Mouse (Mus musculus) adrenal gland, postnatal 25 days (tissue): ENCODE measurements around the gene Togaram1. TPM values are rescaled to one million over a fixed set of nuclear protein-coding genes. Genes with fewer than 3 reads are reported as not detected.

Source experiments
- DNase-seq: peaks from one replicate; pipeline ENCODE4 v3.0.0; 2021; ENCODE audit warnings: mixed read lengths
- total RNA-seq: library from RNA; stranded (reverse); gene quantifications from 2 replicates; pipeline ENCODE4 v1.2.3, GENCODE M21; 2021

Gene Togaram1
- total RNA-seq, 1 experiment from 2014 or later: 36.8 TPM

- no peak for DNase-seq
Observed at GRCm38 (mm10) chr12:65048799-65049198, 83.2 kb downstream of the Togaram1 start.

GRCm38 (mm10) chr12:65058203-65058602 lies 92.6 kb downstream of the Togaram1 start:
- no peak for DNase-seq

DNA sequence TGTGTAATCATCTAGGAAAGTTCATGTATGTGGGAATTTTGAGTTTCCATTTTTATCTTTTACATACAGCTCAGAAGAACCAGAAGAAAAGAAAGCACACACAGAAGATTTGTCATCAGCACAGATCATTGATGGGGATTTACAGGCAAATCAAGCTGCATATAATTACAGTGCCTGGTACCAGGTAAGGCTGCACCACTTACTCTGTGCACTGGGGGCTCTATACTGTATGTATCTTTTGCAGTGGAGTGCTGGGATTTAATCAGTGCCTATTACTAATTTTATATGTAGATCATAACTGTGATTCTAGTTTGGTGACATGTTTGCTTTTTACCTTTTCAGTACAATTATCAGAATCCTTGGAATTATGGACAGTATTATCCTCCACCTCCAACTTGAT lies 95.5 kb downstream of the Togaram1 start:
- DNase-seq: no peak

- no peak for DNase-seq
Observed at GRCm38 (mm10) chr12:65065241-65065640, 99.6 kb downstream of the Togaram1 start.

DNA sequence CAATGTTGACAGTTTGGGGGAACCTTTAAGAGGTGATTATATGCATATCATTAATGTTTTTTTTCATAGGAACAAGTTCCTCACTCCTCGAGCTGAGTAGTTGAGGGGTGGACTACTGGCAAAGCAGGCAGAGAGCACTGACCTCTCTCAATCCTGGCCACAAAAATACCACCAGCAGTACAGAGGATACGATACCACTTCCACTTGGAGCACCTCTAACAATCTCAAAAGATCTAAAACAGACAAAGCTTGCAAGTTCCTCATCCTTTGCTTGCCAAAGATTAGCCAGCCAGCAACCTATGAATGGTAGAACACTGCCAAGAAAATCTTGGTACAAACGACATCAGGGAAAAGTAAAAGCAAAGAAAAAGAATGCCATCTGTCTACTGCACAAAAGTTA lies 100.6 kb downstream of the Togaram1 start:
- no peak for DNase-seq

DNA sequence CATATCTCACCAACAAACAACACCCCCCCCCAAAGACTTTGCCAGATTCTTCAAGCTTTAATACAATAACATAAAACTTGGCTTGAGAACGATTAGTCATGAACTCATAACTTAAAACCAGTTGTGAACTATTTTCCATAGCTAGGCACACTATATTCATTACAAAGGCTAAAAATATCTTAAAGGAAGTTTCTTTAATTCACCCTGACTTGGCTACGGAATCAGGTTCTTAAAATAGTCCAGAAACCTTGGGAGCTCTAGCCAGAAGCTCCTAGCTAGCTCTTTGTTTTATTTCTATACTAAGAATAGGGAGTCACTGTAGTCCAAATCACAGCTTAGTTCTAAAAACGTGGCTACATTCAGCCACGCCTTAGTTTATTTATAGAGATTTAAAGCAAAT lies 102.8 kb downstream of the Togaram1 start:
- no peak for DNase-seq

Other genes with a start within 250 kb of the Togaram1 start
- gene Gm527, start 47.9 kb upstream of the Togaram1 start, total RNA-seq: 5.1 and 8.2 TPM in 2 replicates
- gene Klhl28, start 270 bp upstream of the Togaram1 start, total RNA-seq: 13.0 and 14.5 TPM in 2 replicates
- 48.9 and 49.2 TPM in 2 replicates for gene Prpf39, start 70.5 kb downstream of the Togaram1 start, total RNA-seq
- 113 and 117 TPM in 2 replicates for gene Fkbp3, start 108.2 kb downstream of the Togaram1 start, total RNA-seq
- 14.5 and 17.6 TPM in 2 replicates for gene Fancm, start 109.8 kb downstream of the Togaram1 start, total RNA-seq
- 2.0 and 3.4 TPM in 2 replicates for gene Mis18bp1, start 206.8 kb downstream of the Togaram1 start, total RNA-seq